Mouse (Mus musculus) MEL-GATA-1-ER (cell line): ENCODE measurements around the gene Zbed5.
"Not testable (repeated sequence)": the region's sequence is repeated elsewhere in the genome, so short reads cannot be mapped to it uniquely, and the experiment has no call there.

Experiments
- DNase-seq: peaks from one replicate; pipeline ENCODE4 v3.0.0-alpha.2; 2012; ENCODE audit warnings: low read depth; ENCODE audit errors: extremely low read depth

Gene Zbed5

DNA sequence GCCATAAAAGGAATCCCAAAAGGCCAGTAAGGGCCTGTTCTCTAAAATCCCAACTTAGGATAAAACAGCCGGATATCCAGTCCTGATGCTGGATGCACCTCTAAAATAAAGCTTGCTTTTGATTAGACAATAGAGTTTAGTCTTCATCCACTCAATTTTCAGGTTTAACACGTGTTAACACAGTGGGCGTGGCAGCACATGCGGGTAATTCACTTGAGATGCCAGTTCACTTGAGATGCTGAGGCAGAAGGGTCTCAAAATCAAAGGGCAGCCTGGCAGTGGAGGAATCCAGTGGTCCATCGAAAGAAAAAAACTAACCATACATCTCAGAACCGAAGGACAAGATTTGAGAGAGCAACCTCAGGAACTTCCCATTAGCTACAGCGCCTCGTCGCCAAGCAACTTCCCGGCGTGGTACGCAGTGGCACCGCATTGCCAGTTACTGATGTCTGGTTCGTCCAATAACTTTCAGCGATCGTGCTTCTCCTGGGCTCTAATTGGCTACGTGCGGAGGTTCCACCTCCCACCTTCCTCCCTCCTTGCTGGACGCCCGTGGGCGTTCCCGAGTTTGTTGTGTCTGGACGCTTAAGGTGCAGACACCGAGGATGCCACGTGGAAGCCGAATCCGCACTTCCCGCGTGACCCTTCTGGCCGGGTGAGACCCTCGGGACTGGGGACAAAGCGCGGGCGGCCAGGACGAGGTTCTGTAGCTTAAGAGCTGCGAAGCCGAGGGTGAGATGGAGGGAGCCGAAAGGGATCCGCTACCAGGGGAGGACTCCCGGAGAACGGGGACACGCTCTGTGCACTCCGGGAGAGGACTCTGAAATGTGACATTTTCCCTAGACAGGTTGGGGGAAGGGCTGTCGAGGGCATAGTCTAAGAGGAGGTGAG is at the start of gene Zbed5:
TSS of gene Zbed5 (plus strand) at position 526 of the 891 bp plus-strand sequence.
- DNase-seq: peak; percentile 97

DNA sequence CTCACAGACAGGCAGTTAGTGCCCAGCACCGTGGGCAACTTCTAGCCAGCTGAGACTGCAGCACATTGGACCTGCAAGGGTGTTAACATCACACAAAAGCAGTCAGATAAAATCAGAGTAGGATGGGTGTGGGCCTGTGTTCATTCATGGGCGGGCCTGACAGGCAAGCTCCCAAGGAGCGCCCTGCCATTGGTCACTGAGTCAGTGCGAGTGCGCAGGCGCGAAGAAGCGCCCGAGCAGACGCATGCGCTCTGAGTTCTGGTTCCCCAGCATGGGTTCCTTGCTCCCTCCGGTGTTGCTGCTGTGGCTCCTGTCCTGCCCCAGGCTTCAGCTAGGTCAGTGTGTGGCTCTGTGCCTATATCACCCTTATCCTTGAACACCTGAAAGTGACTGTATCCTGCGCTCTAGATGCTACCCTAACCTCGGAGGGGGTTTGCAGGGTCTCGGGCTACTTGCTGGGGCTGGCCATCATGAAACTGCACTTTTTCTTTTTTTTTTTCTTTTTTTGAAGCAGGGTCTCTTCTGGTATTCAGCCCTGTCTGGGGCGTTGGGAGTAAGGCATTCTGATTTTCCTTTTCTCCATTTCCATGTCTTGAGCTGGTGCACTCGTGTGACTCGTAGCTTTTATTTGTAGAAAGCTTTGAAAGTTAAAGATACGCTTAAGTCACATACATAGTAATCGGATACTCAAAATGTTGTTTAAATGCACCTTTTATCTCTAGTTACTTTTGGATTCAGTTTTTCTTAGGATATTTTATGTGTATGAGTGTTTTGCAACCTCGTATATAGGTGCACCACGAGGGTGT is 48.6 kb upstream of the Zbed5 start, which contains the start of gene Sumf2:
TSS of gene Sumf2 (plus strand) at position 235 of the 806 bp plus-strand sequence.
- DNase-seq: peak; percentile 90

DNA sequence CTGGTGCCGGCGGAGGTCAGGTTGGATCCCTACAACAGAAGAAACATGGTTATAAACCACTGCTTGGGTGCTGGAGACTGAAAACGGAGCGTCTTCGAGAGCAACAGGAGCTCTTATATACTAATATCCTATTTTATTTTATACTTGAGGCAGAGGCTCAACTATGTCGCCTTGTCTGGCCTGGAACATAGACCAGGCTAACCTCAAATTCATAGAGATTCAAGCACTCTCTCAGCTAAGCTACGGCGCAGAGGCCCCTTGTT is 48.0 kb upstream of the Zbed5 start:
- no peak for DNase-seq

DNA sequence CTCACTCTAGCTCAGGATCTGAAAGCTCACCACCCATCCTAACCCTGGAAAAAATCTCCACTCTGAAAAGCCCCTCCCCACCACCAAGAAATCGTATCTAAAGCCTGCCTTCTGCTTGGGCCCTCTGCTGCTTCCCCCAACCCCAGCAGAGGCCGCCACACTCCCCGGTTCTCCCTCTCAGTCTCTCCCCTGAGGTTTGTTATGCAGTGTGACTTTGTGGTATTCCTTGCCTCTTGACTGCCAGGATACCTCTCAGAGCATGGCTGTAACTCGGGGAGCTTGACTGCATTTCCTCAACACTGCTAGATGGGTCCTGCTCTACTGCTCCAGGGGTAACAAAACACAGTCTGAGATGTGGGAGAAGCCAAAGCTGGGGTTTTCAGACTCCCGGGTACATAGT is 40.4 kb upstream of the Zbed5 start:
- no peak for DNase-seq

DNA sequence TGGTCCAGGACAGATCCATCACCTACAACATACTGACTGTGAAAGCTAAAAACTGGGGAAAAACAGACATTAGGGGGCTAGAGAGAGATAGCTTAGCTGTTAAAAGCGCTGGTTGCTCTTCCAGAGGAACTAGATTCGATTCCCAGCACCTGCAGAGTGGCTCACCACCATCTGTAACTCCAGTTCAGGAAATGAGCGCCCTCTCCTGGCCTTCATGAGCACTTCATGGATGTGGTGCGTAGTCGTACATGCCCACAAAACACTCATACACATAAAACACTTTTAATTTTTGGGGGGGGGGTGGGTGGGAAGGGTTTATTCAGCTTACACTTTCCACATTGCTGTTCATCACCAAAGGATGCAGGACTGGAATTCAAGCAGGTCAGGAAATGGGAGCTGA is 39.1 kb upstream of the Zbed5 start:
- DNase-seq: no peak

DNA sequence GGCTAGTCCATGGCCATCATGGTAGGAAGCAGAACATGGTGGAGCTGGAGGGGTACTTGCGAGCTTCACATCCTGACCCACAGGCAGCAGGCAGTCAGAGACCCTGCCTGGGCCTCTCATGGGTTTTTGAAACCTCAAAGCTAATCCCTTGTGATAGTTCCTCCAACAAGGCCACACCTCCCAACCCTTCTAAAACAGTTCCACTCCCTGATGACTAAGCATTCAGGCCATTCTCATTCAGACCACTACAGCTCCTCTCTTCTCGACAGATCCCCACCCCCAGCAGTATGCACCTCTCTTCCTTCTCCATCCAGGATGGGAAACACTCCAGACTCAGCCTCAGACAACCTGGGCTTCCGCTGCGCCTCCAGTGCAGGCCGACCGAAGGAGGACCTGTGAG is 33.2 kb upstream of the Zbed5 start:
- DNase-seq: no peak

DNA sequence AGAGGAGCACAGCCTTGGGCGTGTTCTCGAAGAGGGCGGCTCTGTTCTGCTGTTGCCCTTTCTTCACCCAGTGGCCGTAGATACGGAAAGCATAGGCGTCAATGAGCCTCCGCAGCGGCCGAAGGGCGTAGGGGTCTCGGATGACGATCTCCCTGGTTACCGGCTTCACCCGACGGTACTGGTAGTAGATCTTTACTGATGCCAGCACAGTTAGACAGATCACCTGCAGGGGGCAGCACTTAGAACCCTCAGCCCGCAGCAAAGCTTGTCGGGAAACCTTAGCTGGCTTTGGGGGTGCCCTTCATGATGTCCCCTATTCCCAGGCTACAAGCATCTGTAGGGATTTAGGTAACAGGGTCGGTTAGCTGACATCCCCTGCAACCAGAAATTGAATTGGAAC is 31.1 kb upstream of the Zbed5 start:
- DNase-seq: no peak

DNA sequence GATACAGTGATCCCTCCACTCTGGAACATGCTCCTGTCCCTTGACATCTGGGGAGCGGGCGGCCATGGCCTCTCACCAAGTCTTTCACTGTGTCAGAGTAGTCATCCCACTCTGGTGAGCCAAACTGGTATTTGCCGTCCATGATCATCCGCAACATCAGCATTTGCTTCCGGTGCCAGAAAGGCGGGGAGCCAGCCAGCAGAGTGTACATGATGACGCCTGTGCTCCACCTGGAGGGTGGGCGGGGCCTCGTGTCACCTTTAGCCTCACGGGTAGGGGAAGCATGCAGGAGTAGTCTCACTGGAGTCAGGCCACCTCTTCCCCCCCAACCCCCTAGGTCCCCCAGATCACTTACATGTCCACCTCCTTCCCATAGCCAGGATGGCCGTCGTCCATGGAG is 29.7 kb upstream of the Zbed5 start:
- no peak for DNase-seq

DNA sequence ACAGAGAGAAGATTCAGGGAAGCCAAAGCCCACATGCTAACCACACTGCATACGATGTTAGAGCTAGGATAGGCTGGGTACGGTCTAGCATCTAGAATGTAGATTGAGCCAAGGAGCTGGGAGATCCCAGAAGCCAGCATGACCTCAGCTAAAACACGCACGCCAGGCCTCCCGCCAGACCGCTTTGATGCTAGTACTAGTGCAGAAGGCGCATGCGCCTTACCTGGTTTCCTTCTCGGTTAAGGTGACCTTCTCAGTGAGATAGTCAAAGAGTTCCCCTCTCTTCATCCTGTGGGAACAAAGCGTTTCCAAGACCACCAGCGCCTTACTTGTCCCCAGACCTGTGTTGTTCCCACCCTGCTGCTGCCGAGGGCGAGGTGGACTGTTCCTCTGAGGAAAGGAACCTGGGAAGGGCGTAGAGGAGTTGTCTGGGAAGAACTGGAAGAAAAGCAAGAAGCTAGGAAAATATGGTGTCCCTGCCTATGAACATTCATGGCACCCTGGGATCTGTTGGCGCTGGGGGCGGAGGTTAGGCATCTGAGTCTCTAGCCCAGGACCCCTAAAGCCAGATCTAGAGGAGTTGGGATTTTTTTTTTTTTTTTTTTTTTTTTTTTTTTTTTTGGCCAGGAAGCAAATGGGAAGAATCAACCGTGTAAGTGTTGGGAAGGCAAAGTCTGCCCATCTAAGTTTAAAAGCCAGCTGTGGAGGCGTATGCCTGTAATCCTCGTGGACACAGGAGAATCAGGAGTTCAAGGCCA is 26.1 kb upstream of the Zbed5 start:
- DNase-seq: no peak

DNA sequence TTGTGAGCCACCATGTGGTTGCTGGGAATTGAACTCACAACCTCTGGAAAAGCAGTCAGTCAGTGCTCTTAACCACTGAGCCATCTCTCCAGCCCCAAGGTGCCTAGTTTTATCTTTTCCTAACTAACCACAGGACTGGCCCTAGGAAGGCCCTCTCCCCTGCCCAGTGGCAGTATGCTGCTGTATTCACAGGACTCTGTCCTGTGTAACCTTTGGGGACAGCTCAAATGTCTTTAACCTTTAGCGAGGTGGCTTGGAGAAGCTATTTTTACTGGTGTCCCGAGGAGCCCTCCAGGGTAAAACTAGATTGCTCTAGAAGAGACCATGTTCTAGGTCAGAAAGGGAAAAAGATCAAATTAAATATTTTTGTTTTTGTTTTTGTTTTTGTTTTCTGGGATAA is 24.3 kb upstream of the Zbed5 start:
- no peak for DNase-seq

DNA sequence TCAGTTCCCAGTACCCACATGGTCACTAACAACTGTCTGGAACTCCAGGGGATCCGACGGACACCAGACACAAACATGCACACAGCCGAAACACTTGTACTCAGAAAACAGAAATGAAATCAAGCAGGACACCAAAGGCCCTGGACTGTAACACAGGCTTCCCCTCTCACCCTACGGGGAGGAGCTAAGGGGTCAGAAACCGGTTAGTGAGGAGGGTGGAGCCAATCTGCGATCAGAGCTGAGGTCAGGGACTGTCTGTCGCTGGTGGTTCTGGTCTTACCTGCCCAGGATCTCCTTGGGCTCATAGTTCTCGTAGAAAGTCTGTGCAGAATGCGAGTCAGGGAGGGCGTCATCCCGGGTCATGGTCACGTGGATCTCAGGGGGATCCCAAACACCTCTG is 21.6 kb upstream of the Zbed5 start:
- no peak for DNase-seq

DNA sequence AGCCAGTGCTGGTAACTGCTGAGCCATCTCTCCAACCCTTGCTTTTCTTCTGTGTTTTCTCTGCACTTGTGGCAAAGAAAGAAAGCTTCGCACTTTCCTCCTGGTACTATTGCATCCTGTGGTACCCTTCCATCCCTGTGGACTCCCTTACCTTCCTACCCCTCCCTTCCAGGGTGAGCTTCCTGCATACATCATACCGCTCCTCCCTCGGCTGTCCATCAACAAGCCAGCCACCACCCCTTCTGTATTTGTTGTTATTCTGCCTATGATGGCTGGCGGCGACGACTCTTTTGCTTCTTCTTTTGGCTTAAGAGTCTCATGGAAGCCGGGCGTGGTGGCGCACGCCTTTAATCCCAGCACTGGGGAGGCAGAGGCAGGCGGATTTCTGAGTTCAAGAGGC is 20.4 kb upstream of the Zbed5 start:
- no peak for DNase-seq

DNA sequence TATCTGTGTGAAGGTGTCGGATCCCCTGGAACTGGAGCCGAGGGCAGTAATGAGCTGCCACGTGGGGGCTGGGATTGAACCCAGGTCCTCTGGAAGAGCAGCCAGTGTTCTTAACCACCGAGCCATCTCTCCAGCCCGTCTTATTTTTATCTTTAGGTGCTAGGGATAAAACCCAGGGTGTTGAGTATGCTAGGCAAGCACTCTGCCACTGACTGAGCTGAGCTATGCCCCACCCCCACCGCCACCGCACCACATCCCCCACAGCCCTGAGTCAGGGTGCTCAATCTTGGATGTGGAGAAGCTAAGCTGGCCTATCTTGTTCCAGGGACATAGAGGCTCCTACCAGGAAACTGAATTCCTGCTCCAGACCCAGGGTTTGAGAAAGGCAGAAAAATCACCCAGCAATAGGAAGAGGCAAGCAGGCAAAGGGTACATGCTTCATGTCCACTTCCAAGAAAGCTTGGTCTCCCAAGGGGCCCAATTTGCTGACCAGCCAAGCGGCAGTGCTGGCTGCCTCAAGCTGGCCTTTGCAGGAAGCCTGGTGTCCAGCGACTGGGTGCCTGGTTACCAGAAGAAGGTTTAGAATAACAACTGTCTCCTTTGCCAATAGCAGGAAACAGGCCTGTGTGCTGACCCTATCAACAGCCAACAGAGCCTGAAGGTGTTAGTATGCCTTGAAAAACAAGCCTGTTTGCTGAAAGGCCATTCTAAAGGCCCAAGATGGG is 17.6 kb upstream of the Zbed5 start:
- DNase-seq: no peak

DNA sequence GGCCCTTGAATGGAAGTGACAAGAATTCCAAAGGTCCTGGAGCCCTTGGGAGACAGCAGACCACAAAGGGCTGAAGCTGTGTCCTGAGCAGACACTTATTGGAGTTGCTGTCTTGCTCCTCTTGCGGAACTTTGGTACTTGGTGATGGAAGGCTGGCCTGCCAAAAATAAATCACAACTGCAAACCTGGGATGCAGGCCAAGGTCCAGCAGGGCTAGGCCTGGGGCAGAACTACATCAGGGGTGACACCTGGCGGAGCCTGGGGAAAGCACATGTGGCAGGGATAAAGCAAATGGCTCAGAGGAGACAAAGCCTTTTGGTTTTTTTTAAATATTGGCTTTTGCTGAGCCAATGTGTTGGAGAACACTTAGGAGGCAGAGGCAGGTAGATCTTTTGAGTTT is 16.6 kb upstream of the Zbed5 start:
- DNase-seq: no peak

DNA sequence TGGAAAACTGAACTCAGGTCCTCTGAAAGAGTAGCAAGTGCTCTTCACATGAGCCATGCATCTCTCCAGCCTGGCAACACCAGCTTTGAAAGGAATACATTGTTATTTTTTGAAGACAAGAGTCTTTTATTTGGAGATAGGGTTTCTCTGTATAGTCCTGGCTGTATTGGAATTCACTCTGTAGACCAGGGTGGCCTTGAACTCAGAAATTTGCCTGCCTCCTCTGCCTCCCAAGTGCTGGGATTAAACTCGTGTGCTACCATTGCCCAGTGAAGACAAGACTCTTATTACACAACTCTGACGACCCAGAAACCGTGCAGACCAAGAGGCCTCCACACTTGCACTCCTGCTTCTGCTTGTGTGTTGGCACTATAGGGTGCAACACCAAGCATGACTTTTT is 15.6 kb upstream of the Zbed5 start:
- DNase-seq: no peak

DNA sequence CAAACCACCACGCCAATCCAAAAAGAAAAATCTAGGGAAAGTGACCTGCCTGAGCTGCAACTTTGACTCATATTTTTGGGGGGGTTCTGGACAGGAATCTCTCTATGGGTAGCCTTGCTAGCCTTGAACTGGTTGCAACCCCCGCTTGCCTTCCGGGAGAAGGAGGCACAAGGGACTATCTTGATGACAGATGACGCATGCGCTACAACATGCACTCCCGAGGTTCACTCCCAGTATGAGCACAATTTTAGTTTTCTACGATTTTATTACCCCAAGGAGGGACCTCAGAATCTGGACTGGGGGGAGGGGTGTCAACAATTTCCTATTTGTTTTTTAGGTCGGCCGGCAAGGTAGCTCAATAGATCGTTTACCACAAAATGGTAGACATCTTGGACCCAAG is 9.3 kb upstream of the Zbed5 start:
- DNase-seq: peak; percentile 56

DNA sequence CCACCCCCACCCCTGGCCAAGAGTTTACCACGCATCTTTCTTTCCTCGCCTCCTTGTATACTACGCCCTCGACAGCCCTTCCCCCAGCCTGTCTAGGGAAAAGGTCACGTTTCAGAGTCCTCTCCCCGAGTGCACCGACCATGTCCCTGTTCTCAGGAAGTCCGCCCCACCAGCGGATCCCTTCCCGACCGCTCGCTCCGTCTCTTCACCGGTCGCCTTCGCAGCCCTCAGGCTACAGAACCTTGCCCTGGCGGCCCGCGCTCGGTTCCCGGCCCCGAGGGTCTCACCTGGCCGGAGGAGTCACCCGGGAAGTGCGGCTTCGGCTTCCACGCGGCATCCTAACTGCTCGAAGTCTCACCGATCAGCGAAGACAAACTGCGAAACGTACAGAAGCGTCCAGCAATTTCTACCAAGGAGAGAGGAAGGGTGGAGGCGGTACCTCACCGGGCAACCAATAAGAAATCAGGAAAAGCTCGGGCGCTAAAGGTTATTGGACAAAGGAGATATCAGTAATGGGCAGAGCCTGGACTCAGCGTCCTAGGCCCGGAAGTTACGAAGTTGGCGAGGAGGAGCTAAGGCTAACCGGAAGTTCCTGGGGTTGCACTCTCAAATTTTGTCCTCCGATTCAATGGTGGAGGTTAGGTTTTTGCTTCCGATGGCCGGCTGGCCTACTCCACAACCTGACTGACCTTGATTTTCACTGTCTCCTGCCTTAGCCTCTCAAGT is 8.4 kb upstream of the Zbed5 start, which contains the start of gene Chchd2:
TSS of gene Chchd2 (minus strand) at position 560 of the 726 bp plus-strand sequence.
- DNase-seq: peak; percentile 97

DNA sequence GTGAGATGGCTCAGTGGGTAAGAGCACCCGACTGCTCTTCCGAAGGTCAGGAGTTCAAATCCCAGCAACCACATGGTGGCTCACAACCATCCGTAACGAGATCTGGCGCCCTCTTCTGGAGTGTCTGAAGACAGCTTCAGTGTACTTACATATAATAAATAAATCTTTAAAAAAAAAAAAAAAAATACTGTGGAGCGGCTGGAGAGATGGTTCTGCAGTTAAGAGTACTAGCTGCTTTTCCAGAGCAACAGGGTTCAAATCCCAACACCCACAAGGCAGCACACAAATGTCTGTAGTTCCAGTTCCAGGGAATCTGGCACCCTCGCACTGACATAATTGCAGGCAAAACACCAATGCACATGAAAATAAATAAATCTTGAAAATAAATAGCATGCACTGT is 5.1 kb upstream of the Zbed5 start:
- not testable (repeated sequence) for DNase-seq

DNA sequence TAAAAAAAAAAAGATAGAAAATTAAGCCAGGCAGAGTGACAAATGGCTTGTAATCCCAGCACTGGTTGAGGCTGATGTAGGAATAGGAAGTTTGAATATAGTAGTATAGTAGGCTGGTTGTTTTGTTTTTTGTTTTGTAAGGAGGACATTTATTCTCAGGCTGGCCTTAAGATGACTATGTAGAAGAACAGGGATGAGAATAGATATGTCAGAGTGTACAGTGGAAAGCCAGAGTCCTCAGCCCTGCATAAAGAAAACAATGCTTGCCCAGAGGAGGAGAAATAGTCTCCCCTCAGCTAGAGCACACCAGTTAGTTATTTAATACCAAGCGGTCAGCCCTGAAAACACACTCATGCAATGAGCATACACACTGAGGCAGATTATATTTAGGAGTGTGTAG is 2.9 kb downstream of the Zbed5 start, which contains the start of gene Phkg1:
TSS of gene Phkg1 (minus strand) at position 101 of the 400 bp plus-strand sequence.
- no peak for DNase-seq

DNA sequence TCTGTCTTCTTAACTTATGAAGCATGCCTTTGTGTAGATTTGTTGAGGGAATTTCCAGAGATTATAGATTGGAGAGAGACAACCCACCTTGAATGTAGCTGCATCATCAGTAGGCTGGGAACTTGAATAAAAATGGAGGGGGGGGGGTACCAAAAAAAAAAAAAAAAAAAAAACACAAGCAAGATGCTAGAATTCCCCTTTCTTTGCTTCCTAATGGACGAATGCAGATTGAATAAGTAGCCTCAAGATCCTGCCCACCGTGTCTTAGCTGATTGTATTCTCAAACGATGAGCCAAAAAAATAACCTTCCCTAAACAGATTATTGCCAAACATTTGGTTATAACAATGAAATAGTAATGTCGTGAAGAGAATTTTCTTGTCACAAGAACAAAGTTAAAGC is 12.3 kb downstream of the Zbed5 start:
- DNase-seq: no peak
